Mouse (Mus musculus): ENCODE measurements at regions not wholly inside any gene's neighbourhood (a gene's known extent, or its start where the extent isn't known, plus 50 kb on each side); places are given as distances from the start of the nearest gene placed in this dataset.

- TF ChIP-seq CTCF (IDR thresholded peaks at IDR 0.05; ENCODE audit: low read depth, low read length) (no peak), EP300 (IDR thresholded peaks at IDR 0.05; ENCODE audit: insufficient read depth, low read depth, low read length) (no peak)
Measured at GRCm38 (mm10) chr9:115733104-115733503, 176.2 kb upstream of the Gadl1 start.

Data from ES-Bruce4 (cell line).